Mouse (Mus musculus): ENCODE measurements at regions not wholly inside any gene's neighbourhood (a gene's known extent, or its start where the extent isn't known, plus 50 kb on each side); places are given as distances from the start of the nearest gene placed in this dataset.
A peak's percentile ranks its signal among the peaks of the same experiment; 100 is the strongest.

DNA sequence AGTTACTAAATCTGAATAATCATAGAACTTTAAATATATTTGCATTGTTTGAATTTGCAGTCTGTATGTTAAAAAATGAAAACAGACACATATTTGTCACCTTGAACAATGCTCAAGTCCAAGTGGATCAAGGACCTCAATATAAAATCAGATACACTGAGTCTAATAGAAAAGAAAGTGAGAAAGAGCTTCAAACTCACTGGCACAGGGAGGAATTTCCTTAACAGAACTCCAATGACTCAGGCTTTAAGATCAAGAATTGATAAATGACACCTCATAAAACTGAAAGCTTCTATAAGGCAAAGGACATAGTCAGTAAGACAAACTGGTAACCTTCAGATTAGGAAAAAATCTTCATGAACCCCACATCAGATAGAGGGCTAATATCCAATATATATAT, 161.8 kb upstream of the Cdh9 start:
- ATAC-seq = peak; percentile 39
- no peak overlapping the region for H3K9ac ChIP-seq

DNA sequence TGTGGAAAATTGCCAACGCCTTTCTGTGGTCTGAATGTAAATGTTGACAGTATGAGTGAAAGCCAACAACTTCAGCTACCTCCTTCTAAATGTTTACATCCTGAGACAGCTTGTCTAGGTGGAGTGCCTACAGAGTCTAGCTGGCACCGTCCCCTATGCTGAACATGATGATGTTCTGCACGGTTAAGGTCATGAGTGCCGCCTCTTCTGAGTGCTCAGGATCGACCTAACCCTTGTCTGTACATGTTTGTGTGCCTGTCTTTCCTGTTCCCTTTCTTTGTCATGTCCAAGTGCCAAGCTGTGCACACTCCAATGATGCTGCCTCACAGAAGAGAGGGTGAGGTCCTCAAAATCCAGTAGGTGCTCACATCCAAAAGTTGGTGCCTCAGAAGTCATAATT, 111.7 kb upstream of the Cdh9 start:
- 79% methylated on average over 5 of the region's 5 CpGs for WGBS
- H3K27me3 ChIP-seq (replicated peaks) = no peaks in the 10 kb centered on the region
- H3K4me1 ChIP-seq (replicated peaks) = no peaks in the 10 kb centered on the region

More for the DNA sequence above, 161.8 kb upstream of the Cdh9 start:
- no peaks in the 10 kb centered on the region for H3K27me3 ChIP-seq (replicated peaks)
- no peaks in the 10 kb centered on the region for H3K36me3 ChIP-seq
- H3K4me3 ChIP-seq (replicated peaks) = no peak overlapping the region
- no peaks in the 10 kb centered on the region for H3K9me3 ChIP-seq
- H3K4me1 ChIP-seq (replicated peaks) = no peaks in the 10 kb centered on the region
- no peak overlapping the region for H3K4me2 ChIP-seq (replicated peaks)
- no peak overlapping the region for H3K27ac ChIP-seq

GRCm38 (mm10) chr15:16629341-16630121, 99.0 kb upstream of the Cdh9 start:
- H3K4me1 ChIP-seq (replicated peaks) = no peaks in the 10 kb centered on the region
- WGBS = 92% methylated on average over 8 of the region's 8 CpGs

More for the DNA sequence above, 111.7 kb upstream of the Cdh9 start:
- Histone ChIP-seq H3K9me3 (no peaks in the 10 kb centered on the region), H3K9ac (no peak overlapping the region), H3K36me3 (no peaks in the 10 kb centered on the region), H3K4me2 (replicated peaks) (no peak overlapping the region), H3K27ac (no peak overlapping the region), H3K4me3 (replicated peaks) (no peak overlapping the region)
- ATAC-seq = no peak

DNA sequence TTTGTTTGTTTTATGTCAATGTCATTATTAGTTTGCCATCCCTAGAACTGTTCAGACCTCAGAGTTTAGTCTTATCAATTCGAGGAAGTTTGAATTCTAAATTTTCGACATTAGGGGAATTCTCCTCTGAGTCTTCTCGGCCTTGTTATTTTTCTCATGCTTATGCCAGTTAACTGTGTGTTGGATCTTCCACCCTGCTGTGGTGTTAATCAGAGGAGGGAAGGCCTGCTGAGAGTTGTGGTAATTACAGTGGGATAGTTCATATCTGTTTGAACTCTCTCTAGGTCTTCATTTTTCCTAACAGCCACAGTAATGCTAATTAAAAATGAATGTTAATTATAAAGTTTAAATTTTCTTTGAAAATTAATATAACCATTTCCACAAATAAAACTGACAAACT, 88.9 kb upstream of the Cdh9 start:
- no peak for ATAC-seq
- 58% methylated on average over 3 of the region's 3 CpGs for WGBS
- no peak overlapping the region for H3K4me3 ChIP-seq (replicated peaks)
- no peak overlapping the region for H3K9ac ChIP-seq
- no peaks in the 10 kb centered on the region for H3K9me3 ChIP-seq
- no peaks in the 10 kb centered on the region for H3K4me1 ChIP-seq (replicated peaks)
- no peak overlapping the region for H3K4me2 ChIP-seq (replicated peaks)
- H3K27me3 ChIP-seq (replicated peaks) = no peaks in the 10 kb centered on the region
- no peak overlapping the region for H3K27ac ChIP-seq
- H3K36me3 ChIP-seq = no peaks in the 10 kb centered on the region

More at GRCm38 (mm10) chr15:16629341-16630121, 99.0 kb upstream of the Cdh9 start:
- Histone ChIP-seq H3K4me2 (replicated peaks) (no peak overlapping the region), H3K9me3 (no peaks in the 10 kb centered on the region), H3K4me3 (replicated peaks) (no peak overlapping the region), H3K27me3 (replicated peaks) (no peaks in the 10 kb centered on the region), H3K9ac (no peak overlapping the region), H3K27ac (no peak overlapping the region), H3K36me3 (no peaks in the 10 kb centered on the region)
- no peak for ATAC-seq

GRCm38 (mm10) chr15:16652934-16653669, 75.5 kb upstream of the Cdh9 start:
- Histone ChIP-seq H3K9ac (no peak overlapping the region), H3K4me2 (replicated peaks) (no peak overlapping the region), H3K27me3 (replicated peaks) (no peaks in the 10 kb centered on the region), H3K9me3 (no peaks in the 10 kb centered on the region), H3K27ac (no peak overlapping the region), H3K4me3 (replicated peaks) (no peak overlapping the region), H3K4me1 (replicated peaks) (no peaks in the 10 kb centered on the region), H3K36me3 (no peaks in the 10 kb centered on the region)
- no peak for ATAC-seq
- 87% methylated on average over 3 of the region's 3 CpGs for WGBS

- Histone ChIP-seq H3K9ac (no peak overlapping the region), H3K4me3 (replicated peaks) (no peak overlapping the region), H3K4me1 (replicated peaks) (no peaks in the 10 kb centered on the region), H3K36me3 (no peaks in the 10 kb centered on the region), H3K27me3 (replicated peaks) (no peaks in the 10 kb centered on the region), H3K9me3 (no peaks in the 10 kb centered on the region), H3K4me2 (replicated peaks) (no peak overlapping the region), H3K27ac (no peak overlapping the region)
- ATAC-seq = no peak
- 78% methylated on average over 4 of the region's 4 CpGs for WGBS
Measured at GRCm38 (mm10) chr15:16653690-16654089, 74.9 kb upstream of the Cdh9 start.

DNA sequence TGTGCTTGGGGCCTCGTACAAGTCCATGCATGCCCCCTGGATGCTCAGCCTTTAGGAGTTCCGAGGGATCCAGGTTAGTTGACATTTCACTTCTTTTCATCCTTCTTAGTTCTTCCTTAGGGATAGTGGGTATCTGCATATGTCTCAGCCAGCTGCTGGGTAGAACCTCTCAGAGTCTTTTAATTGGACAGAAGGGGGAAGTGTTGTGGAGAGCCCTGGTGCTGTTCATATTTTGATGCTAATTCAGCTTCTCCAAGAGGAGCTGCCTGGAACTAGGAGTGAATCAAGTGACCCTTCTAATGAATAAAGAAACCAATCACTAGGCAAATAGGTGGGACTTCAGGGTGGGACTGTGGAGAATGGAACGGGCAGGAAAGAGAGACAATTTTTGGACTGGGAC, 67.3 kb upstream of the Cdh9 start:
- no peaks in the 10 kb centered on the region for H3K4me1 ChIP-seq (replicated peaks)
- no peak for ATAC-seq
- H3K36me3 ChIP-seq = no peaks in the 10 kb centered on the region
- H3K27ac ChIP-seq = no peak overlapping the region
- H3K9me3 ChIP-seq = no peaks in the 10 kb centered on the region
- 91% methylated on average over 3 of the region's 3 CpGs for WGBS
- H3K27me3 ChIP-seq (replicated peaks) = no peaks in the 10 kb centered on the region
- no peak overlapping the region for H3K9ac ChIP-seq
- no peak overlapping the region for H3K4me3 ChIP-seq (replicated peaks)
- no peak overlapping the region for H3K4me2 ChIP-seq (replicated peaks)

Measured in intestine, embryonic 15.5 days (tissue).